Mouse (Mus musculus) stomach, postnatal 0 days (tissue): ENCODE measurements around the gene Arid3a. TPM values are rescaled to one million over a fixed set of nuclear protein-coding genes. Genes with fewer than 3 reads are reported as not detected.

ENCODE experiments used
- ATAC-seq: fragments of 200-750 bp; cut with Nextera tagmentation; 2 replicates; pipeline ENCODE4 v1.8.0; 2017; ENCODE audit not compliant: low FRiP score, low TSS enrichment
- DNase-seq: peaks from one replicate; pipeline ENCODE4 v3.0.0-alpha.2; 2016; ENCODE audit warnings: low spot score
- H3K27ac ChIP-seq: fragments of 300-500 bp; sonication (generic); replicated peaks from 2 replicates; pipeline ENCODE4 v1.5.1; 2014; ENCODE audit warnings: mild to moderate bottlenecking, control low read depth
- H3K27me3 ChIP-seq: fragments of 300-500 bp; sonication (generic); 2 replicates; pipeline ENCODE4 v1.6.1; 2014; ENCODE audit warnings: low read length; ENCODE audit not compliant: control insufficient read depth, insufficient read depth
- H3K36me3 ChIP-seq: fragments of 300-500 bp; sonication (generic); 2 replicates; pipeline ENCODE4 v1.6.1; 2014; ENCODE audit warnings: low read length, mixed read lengths; ENCODE audit not compliant: control insufficient read depth, insufficient read depth
- H3K4me1 ChIP-seq: fragments of 300-500 bp; sonication (generic); replicated peaks from 2 replicates; pipeline ENCODE4 v1.6.1; 2014; ENCODE audit warnings: antibody characterized with exemption; ENCODE audit not compliant: control insufficient read depth, insufficient read depth
- H3K4me2 ChIP-seq: fragments of 300-500 bp; sonication (generic); replicated peaks from 2 replicates; pipeline ENCODE4 v1.6.1; 2014; ENCODE audit warnings: low read depth, mild to moderate bottlenecking, control low read depth, moderate library complexity
- H3K4me3 ChIP-seq: fragments of 300-500 bp; sonication (generic); 2 replicates; pipeline ENCODE4 v1.5.1; 2014; ENCODE audit warnings: low read depth, low read length, control low read depth
- H3K9ac ChIP-seq: fragments of 300-500 bp; sonication (generic); 2 replicates; pipeline ENCODE4 v1.6.1; 2014; ENCODE audit warnings: mild to moderate bottlenecking, low read length, control low read depth, mixed read lengths
- H3K9me3 ChIP-seq: fragments of 300-500 bp; sonication (generic); 2 replicates; pipeline ENCODE4 v1.6.1; 2016; ENCODE audit warnings: low read length; ENCODE audit not compliant: control insufficient read depth
- CTCF ChIP-seq: IDR thresholded peaks from 2 replicates; pipeline ENCODE4 v1.5.1; 2016; ENCODE audit warnings: antibody characterized with exemption, low read depth, mild to moderate bottlenecking, moderate library complexity
- EP300 ChIP-seq: optimal IDR thresholded peaks from 2 replicates; pipeline ENCODE3; 2016; ENCODE audit warnings: antibody characterized with exemption
- WGBS: fragments of 180-500 bp; shearing (Covaris S2); extraction: QIAGEN DNeasy Blood & Tissue Kit; methylation state at CpG from one replicate; pipeline ENCODE4 v1.1.7; 2014; 5-methylcytosine and 5-hydroxymethylcytosine counted together
- polyA plus RNA-seq: library from polyadenylated mRNA; unstranded; fragments of >200 nt; fragmentation: Nextera tagmentation; extraction: Ambion mirVana; gene quantifications from 2 replicates; pipeline ENCODE4 v1.2.1, GENCODE M21; 2015

Arid3a gene
- polyA plus RNA-seq, 1 experiment from 2014 or later: 3.5 TPM

GRCm38 (mm10) chr10:79910556-79910955 is 16.3 kb upstream of the Arid3a start, which contains the start of gene Gm26602:
Gm26602 (plus strand) TSS chr10:79910856.
- Histone ChIP-seq H3K9ac (no peak within 1 kb of the TSS), H3K27me3 (no peaks in the 10 kb centered on the region), H3K36me3 (peaks cover 20% of the 10 kb centered on the region), H3K4me1 (no peaks in the 10 kb centered on the region), H3K4me2 (no peak within 1 kb of the TSS), H3K27ac (peak within 1 kb of the TSS; percentile 78; the same call in 1 of the 2 replicates), H3K9me3 (no peaks in the 10 kb centered on the region), H3K4me3 (no peak within 1 kb of the TSS)
- DNase-seq: no peak
- no peak for ATAC-seq
- 88% methylated on average over 4 of the region's 4 CpGs for WGBS
- TF ChIP-seq EP300 (no peak), CTCF (no peak)

- no peak overlapping the region for H3K4me2 ChIP-seq
- no peak for TF ChIP-seq EP300
- TF ChIP-seq CTCF: no peak
- H3K36me3 ChIP-seq: peaks cover 9% of the 10 kb centered on the region
- no peaks in the 10 kb centered on the region for H3K4me1 ChIP-seq
- H3K27me3 ChIP-seq: no peaks in the 10 kb centered on the region
- H3K9me3 ChIP-seq: no peaks in the 10 kb centered on the region
- no peak overlapping the region for H3K27ac ChIP-seq
- no peak overlapping the region for H3K4me3 ChIP-seq
- DNase-seq (no peak), ATAC-seq (no peak)
- 68% methylated on average over 20 of the region's 20 CpGs for WGBS
- no peak overlapping the region for H3K9ac ChIP-seq
Observed at GRCm38 (mm10) chr10:79912412-79912811, 14.4 kb upstream of the Arid3a start.

DNA sequence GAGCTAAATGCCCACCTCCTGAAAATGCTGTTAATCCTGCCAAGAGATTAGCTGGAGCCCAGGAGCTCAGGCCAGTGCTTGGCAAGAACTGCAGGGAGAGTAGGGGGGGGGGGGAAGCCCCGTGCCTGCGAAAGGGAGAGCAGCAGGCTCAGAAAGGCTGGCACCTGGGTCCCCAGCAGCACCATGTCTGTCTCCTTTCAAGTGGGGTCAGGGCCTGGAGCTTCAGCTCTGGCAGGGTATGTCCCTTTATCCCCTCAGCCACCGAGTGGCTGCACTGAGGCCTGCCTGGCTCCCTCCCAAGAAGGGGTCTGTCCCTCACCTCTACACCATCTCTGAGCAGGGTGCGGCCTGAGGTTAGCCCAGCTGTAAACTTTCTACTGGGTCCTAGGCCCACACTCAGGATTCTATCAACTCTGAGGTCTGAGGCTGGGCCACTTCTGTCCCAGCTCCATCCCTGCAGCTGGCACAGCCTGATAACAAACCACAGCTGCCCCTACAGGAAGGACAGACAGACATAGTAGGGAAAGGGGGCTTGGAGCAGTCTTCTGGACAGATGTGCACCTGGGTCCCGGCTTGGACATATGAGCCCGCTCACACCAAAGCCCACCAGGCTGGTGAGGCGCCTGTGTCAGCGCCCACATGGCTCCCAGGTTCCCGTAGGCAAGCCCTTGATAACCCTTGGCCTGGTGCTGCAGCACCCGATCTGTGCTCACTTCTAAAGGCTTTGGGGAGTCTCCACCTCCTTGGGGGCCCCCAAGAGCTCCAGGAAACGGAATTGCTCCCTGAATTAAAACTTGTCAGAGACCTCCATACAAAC is 12.5 kb upstream of the Arid3a start:
- ATAC-seq: no peak
- peak overlapping the region; percentile 38; the same call in 1 of the 2 replicates for H3K9ac ChIP-seq

DNA sequence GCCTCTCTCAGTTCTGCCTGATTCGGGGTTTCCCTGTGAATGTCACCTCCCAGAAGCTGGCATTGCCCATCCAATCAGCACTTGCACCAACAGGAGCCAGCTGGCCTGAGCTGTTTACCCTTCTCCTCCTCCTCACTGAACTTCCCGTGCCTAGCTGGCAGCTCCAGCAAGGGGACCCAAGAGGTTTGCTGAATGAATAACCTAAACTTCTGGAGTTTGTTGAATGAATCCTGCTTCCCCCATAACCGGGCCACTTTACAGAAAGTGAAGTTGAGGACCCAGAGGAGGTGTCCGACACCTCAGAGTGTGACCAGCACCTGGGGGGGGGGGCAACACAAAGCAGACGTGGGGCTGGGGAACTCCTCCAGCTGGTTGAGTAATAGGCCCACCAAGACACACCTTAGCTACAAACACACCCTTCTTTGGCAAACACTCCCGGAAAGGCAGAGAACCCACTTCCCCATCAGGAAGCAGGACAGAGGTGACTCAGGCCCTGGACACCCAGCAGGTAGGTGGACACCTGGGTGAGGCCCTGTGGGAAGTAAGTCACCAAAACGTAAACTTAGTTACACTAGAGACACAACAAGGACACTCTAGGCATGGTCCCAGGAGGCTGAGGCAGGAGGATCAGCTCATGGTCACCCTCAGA is 11.8 kb upstream of the Arid3a start:
- no peak for TF ChIP-seq CTCF
- no peak for TF ChIP-seq EP300
- Histone ChIP-seq H3K27me3 (no peaks in the 10 kb centered on the region), H3K36me3 (peaks cover 9% of the 10 kb centered on the region), H3K4me2 (peak overlapping the region; percentile 88), H3K4me1 (peaks cover 3% of the 10 kb centered on the region; the same call in 1 of the 2 replicates), H3K9ac (peak overlapping the region; percentile 97), H3K27ac (peak overlapping the region; percentile 89), H3K4me3 (peak overlapping the region; percentile 8; the same call in 1 of the 2 replicates), H3K9me3 (no peaks in the 10 kb centered on the region)
- peak; percentile 75 for ATAC-seq
- DNase-seq: peak; percentile 83
- 46% methylated on average over 7 of the region's 7 CpGs for WGBS

More for the DNA sequence above, 12.5 kb upstream of the Arid3a start:
- Histone ChIP-seq H3K27me3 (no peaks in the 10 kb centered on the region), H3K9me3 (no peaks in the 10 kb centered on the region), H3K4me3 (peak overlapping the region; percentile 8; the same call in 1 of the 2 replicates), H3K4me2 (peak overlapping the region; percentile 88), H3K27ac (peak overlapping the region; percentile 89), H3K4me1 (peaks cover 3% of the 10 kb centered on the region; the same call in 1 of the 2 replicates), H3K36me3 (peaks cover 9% of the 10 kb centered on the region)
- peak; percentile 50 for DNase-seq
- TF ChIP-seq CTCF (no peak), EP300 (no peak)
- 62% methylated on average over 10 of the region's 11 CpGs for WGBS

- Histone ChIP-seq H3K4me1 (peaks cover 3% of the 10 kb centered on the region; the same call in 1 of the 2 replicates), H3K9me3 (no peaks in the 10 kb centered on the region), H3K27me3 (no peaks in the 10 kb centered on the region; the same call in 1 of the 2 replicates), H3K4me3 (peak overlapping the region; percentile 79), H3K27ac (peak overlapping the region; percentile 89), H3K9ac (peak overlapping the region; percentile 97), H3K36me3 (peaks cover 6% of the 10 kb centered on the region), H3K4me2 (peak overlapping the region; percentile 88)
- WGBS: 6% methylated on average over 8 of the region's 8 CpGs
- TF ChIP-seq EP300 (no peak), CTCF (no peak)
- DNase-seq: no peak
- no peak for ATAC-seq
Observed at GRCm38 (mm10) chr10:79916081-79916480, 10.8 kb upstream of the Arid3a start.
